Mouse (Mus musculus): ENCODE measurements at regions not wholly inside any gene's neighbourhood (a gene's known extent, or its start where the extent isn't known, plus 50 kb on each side); places are given as distances from the start of the nearest gene placed in this dataset.

- no peak for TF ChIP-seq POLR2A (IDR thresholded peaks at IDR 0.05; ENCODE audit: borderline replicate concordance, extremely low read depth, insufficient read depth, insufficient read length, poor library complexity, severe bottlenecking)
- no peak for TF ChIP-seq CTCF (IDR thresholded peaks at IDR 0.05; ENCODE audit: borderline replicate concordance, extremely low read depth, insufficient read depth, insufficient read length)
Observed at GRCm38 (mm10) chrX:127519114-127519513, 125.0 kb downstream of the 4921511C20Rik start.
